Mouse (Mus musculus) heart, postnatal 0 days (tissue): ENCODE measurements around the gene Kdm1a. TPM values are rescaled to one million over a fixed set of nuclear protein-coding genes. Genes with fewer than 3 reads are reported as not detected.

Experiments used
- ATAC-seq: fragments of 200-750 bp; cut with Nextera tagmentation; 2 replicates; pipeline ENCODE4 v1.8.0; 2017; ENCODE audit warnings: low read depth, moderate number of reproducible peaks, moderate library complexity; ENCODE audit not compliant: insufficient read depth
- DNase-seq: peaks from one replicate; pipeline ENCODE4 v3.0.0-alpha.2; 2016; ENCODE audit warnings: low spot score
- H3K27ac ChIP-seq: fragments of 300-500 bp; sonication (generic); 2 replicates; pipeline ENCODE4 v1.5.1; 2014; ENCODE audit warnings: low read depth, mild to moderate bottlenecking
- H3K27me3 ChIP-seq: fragments of 300-500 bp; sonication (generic); 2 replicates; pipeline ENCODE4 v1.6.1; 2014; ENCODE audit warnings: low read length, mixed read lengths; ENCODE audit not compliant: control insufficient read depth, insufficient read depth
- H3K36me3 ChIP-seq: fragments of 300-500 bp; sonication (generic); replicated peaks from 2 replicates; pipeline ENCODE4 v1.6.1; 2014; ENCODE audit warnings: low read length, mixed read lengths; ENCODE audit not compliant: control insufficient read depth, insufficient read depth
- H3K4me1 ChIP-seq: fragments of 300-500 bp; sonication (generic); 2 replicates; pipeline ENCODE4 v1.6.1; 2014; ENCODE audit warnings: antibody characterized with exemption; ENCODE audit not compliant: control insufficient read depth, insufficient read depth
- H3K4me2 ChIP-seq: fragments of 300-500 bp; sonication (generic); 2 replicates; pipeline ENCODE4 v1.6.1; 2014; ENCODE audit warnings: low read depth, mild to moderate bottlenecking, low read length, moderate library complexity
- H3K4me3 ChIP-seq: fragments of 300-500 bp; sonication (generic); 2 replicates; pipeline ENCODE4 v1.5.1; 2014; ENCODE audit warnings: low read depth, low read length
- H3K9ac ChIP-seq: fragments of 300-500 bp; sonication (generic); replicated peaks from 2 replicates; pipeline ENCODE4 v1.6.1; 2014; ENCODE audit warnings: low read depth, low read length, mixed read lengths
- H3K9me3 ChIP-seq: fragments of 300-500 bp; sonication (generic); replicated peaks from 2 replicates; pipeline ENCODE4 v1.6.1; 2016; ENCODE audit warnings: low read length; ENCODE audit not compliant: control insufficient read depth
- CTCF ChIP-seq: IDR thresholded peaks from 2 replicates; pipeline ENCODE4 v1.5.1; 2016; ENCODE audit warnings: antibody characterized with exemption, control low read depth, low read depth
- EP300 ChIP-seq: IDR thresholded peaks from 2 replicates; pipeline ENCODE4 v1.6.1; 2016; ENCODE audit warnings: antibody characterized with exemption, low read depth
- WGBS: fragments of 180-500 bp; shearing (Covaris S2); extraction: QIAGEN DNeasy Blood & Tissue Kit; methylation state at CpG from one replicate; pipeline ENCODE4 v1.1.7; 2014; 5-methylcytosine and 5-hydroxymethylcytosine counted together
- polyA plus RNA-seq: library from polyadenylated mRNA; unstranded; fragments of >200 nt; fragmentation: Nextera tagmentation; extraction: Ambion mirVana; gene quantifications from 2 replicates; pipeline ENCODE4 v1.2.1, GENCODE M21; 2015
- total RNA-seq: library from RNA; depleted of rRNA; stranded (reverse); fragments of >200 nt; gene quantifications from 2 replicates; pipeline ENCODE4 v1.2.3, GENCODE M21; 2014; ENCODE audit warnings: low replicate concordance

Kdm1a gene
- total and polyA plus RNA-seq, 2 experiments from 2014 or later = 17.0 to 48.2 TPM

GRCm38 (mm10) chr4:136601476-136601875 is 1.0 kb downstream of the Kdm1a start:
- DNase-seq (peak; percentile 17), ATAC-seq (no peak)
- Histone ChIP-seq H3K27me3 (no peaks in the 10 kb centered on the region), H3K9me3 (no peaks in the 10 kb centered on the region), H3K27ac (peak overlapping the region; percentile 85), H3K9ac (peak overlapping the region; percentile 97), H3K4me1 (peaks cover 11% of the 10 kb centered on the region), H3K4me3 (peak overlapping the region; percentile 80), H3K36me3 (no peaks in the 10 kb centered on the region), H3K4me2 (peak overlapping the region; percentile 69)
- TF ChIP-seq CTCF = no peak
- TF ChIP-seq EP300 = no peak
- 2% methylated on average over 13 of the region's 13 CpGs for whole genome bisulfite sequencing

- H3K4me1 ChIP-seq = peaks cover 11% of the 10 kb centered on the region
- no peak for TF ChIP-seq EP300
- no peaks in the 10 kb centered on the region for H3K36me3 ChIP-seq
- no peaks in the 10 kb centered on the region for H3K27me3 ChIP-seq
- H3K9me3 ChIP-seq = no peaks in the 10 kb centered on the region
- H3K9ac ChIP-seq = no peak overlapping the region
- WGBS = 84% methylated on average over 2 of the region's 2 CpGs
- no peak overlapping the region for H3K27ac ChIP-seq
- H3K4me2 ChIP-seq = peak overlapping the region; percentile 69
- no peak for DNase-seq
- H3K4me3 ChIP-seq = no peak overlapping the region
- ATAC-seq = no peak
Observed at GRCm38 (mm10) chr4:136600536-136600935, 2.0 kb downstream of the Kdm1a start.

GRCm38 (mm10) chr4:136599869-136600268 is 2.7 kb downstream of the Kdm1a start:
- no peak overlapping the region for H3K4me2 ChIP-seq
- no peak overlapping the region for H3K4me3 ChIP-seq
- no peaks in the 10 kb centered on the region for H3K36me3 ChIP-seq
- no peak overlapping the region for H3K27ac ChIP-seq
- H3K27me3 ChIP-seq = no peaks in the 10 kb centered on the region
- H3K4me1 ChIP-seq = peaks cover 11% of the 10 kb centered on the region
- DNase-seq (no peak), ATAC-seq (no peak)
- no peaks in the 10 kb centered on the region for H3K9me3 ChIP-seq
- 95% methylated on average over 3 of the region's 3 CpGs for WGBS
- TF ChIP-seq EP300 (no peak), CTCF (0 out of 2 replicates have a peak, but pooled peaks have one; percentile 10)
- no peak overlapping the region for H3K9ac ChIP-seq

- peaks cover 11% of the 10 kb centered on the region for H3K4me1 ChIP-seq
- no peak for ATAC-seq
- TF ChIP-seq EP300 (no peak), CTCF (no peak)
- no peaks in the 10 kb centered on the region for H3K9me3 ChIP-seq
- H3K27ac ChIP-seq = no peak overlapping the region
- H3K4me2 ChIP-seq = no peak overlapping the region
- no peaks in the 10 kb centered on the region for H3K36me3 ChIP-seq
- H3K27me3 ChIP-seq = no peaks in the 10 kb centered on the region
- H3K4me3 ChIP-seq = no peak overlapping the region
- no peak overlapping the region for H3K9ac ChIP-seq
- 78% methylated on average over 7 of the region's 7 CpGs for WGBS
- no peak for DNase-seq
Observed at GRCm38 (mm10) chr4:136598268-136598876, 4.2 kb downstream of the Kdm1a start.

GRCm38 (mm10) chr4:136595221-136595620 is 7.3 kb downstream of the Kdm1a start:
- Histone ChIP-seq H3K9ac (no peak overlapping the region), H3K27me3 (no peaks in the 10 kb centered on the region), H3K4me3 (no peak overlapping the region), H3K36me3 (0 out of 2 replicates have a peak, but pooled peaks cover 3% of the 10 kb centered on the region), H3K4me1 (0 out of 2 replicates have a peak, but pooled peaks cover under 1% of the 10 kb centered on the region), H3K9me3 (no peaks in the 10 kb centered on the region), H3K27ac (no peak overlapping the region), H3K4me2 (no peak overlapping the region)
- TF ChIP-seq EP300 (no peak), CTCF (no peak)
- DNase-seq = no peak
- ATAC-seq = no peak
- 67% methylated on average over 6 of the region's 6 CpGs for WGBS

- Histone ChIP-seq H3K36me3 (0 out of 2 replicates have a peak, but pooled peaks cover 8% of the 10 kb centered on the region), H3K9me3 (no peaks in the 10 kb centered on the region), H3K27ac (no peak overlapping the region), H3K27me3 (no peaks in the 10 kb centered on the region), H3K4me1 (no peaks in the 10 kb centered on the region), H3K4me2 (no peak overlapping the region), H3K4me3 (no peak overlapping the region), H3K9ac (no peak overlapping the region)
- WGBS = 96% methylated on average over 2 of the region's 2 CpGs
- TF ChIP-seq EP300 = no peak
- no peak for TF ChIP-seq CTCF
- ATAC-seq (no peak), DNase-seq (no peak)
Observed at GRCm38 (mm10) chr4:136594006-136594405, 8.5 kb downstream of the Kdm1a start.
